Mouse (Mus musculus): ENCODE measurements around the gene Lsg1.

DNA sequence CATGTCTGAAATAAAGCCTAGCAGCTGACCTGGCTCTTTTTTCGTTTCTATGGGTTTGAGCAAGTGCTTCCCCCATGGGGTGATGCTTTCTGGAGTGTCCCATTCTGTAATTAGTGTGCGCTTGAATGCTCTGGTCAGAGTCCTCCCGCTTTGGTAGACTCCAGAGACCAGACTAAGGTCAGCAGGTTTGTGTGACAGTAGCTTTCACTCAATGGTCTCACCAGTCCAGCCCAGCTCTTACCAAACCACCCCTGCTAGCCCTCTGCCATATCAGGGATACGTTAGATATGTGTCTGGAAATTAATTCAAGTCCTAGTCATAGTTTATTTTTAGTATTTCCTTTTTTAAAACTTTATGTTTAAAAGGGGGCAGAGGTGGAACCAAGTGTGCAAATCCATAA, 26.8 kb downstream of the Lsg1 start:
- no peak for TF ChIP-seq CTCF (IDR thresholded peaks at IDR 0.05; ENCODE audit: low read depth)
- TF ChIP-seq EP300 (optimal IDR thresholded peaks at IDR 0.05): no peak

All from stomach, postnatal 0 days (tissue).